Mouse (Mus musculus): ENCODE measurements around the gene Trib2. TPM values are rescaled to one million over a fixed set of nuclear protein-coding genes. Genes with fewer than 3 reads are reported as not detected.

The Trib2 gene
- polyA plus RNA-seq, 1 experiment from 2014 or later, result 50.4 TPM

GRCm38 (mm10) chr12:15758866-15759265 lies 57.9 kb downstream of the Trib2 start:
- H3K36me3 ChIP-seq, result no peaks in the 10 kb centered on the region
- 44% methylated on average over 2 of the region's 2 CpGs for WGBS
- no peak overlapping the region for H3K4me3 ChIP-seq (replicated peaks)
- H3K9me3 ChIP-seq (replicated peaks), result no peaks in the 10 kb centered on the region
- no peak overlapping the region for H3K4me2 ChIP-seq (replicated peaks)
- no peak for ATAC-seq (ENCODE audit: insufficient number of reproducible peaks, low FRiP score, low TSS enrichment, low read depth)
- no peak overlapping the region for H3K27ac ChIP-seq (replicated peaks)
- H3K4me1 ChIP-seq, result no peaks in the 10 kb centered on the region
- H3K27me3 ChIP-seq, result no peaks in the 10 kb centered on the region
- no peak overlapping the region for H3K9ac ChIP-seq

- no peak for ATAC-seq (ENCODE audit: insufficient number of reproducible peaks, low FRiP score, low TSS enrichment, low read depth)
- 79% methylated on average over 8 of the region's 8 CpGs for WGBS
- H3K9me3 ChIP-seq (replicated peaks), result no peaks in the 10 kb centered on the region
- H3K36me3 ChIP-seq, result no peaks in the 10 kb centered on the region
- H3K27me3 ChIP-seq, result no peaks in the 10 kb centered on the region
- H3K4me3 ChIP-seq (replicated peaks), result no peak overlapping the region
- H3K4me2 ChIP-seq (replicated peaks), result no peak overlapping the region
- H3K27ac ChIP-seq (replicated peaks), result no peak overlapping the region
- no peaks in the 10 kb centered on the region for H3K4me1 ChIP-seq
- no peak overlapping the region for H3K9ac ChIP-seq
Measured at GRCm38 (mm10) chr12:15757351-15757750, 59.4 kb downstream of the Trib2 start.

GRCm38 (mm10) chr12:15755030-15755690 lies 61.6 kb downstream of the Trib2 start:
- Histone ChIP-seq H3K27me3 (no peaks in the 10 kb centered on the region), H3K4me2 (replicated peaks) (no peak overlapping the region), H3K9me3 (replicated peaks) (no peaks in the 10 kb centered on the region), H3K36me3 (no peaks in the 10 kb centered on the region), H3K4me1 (no peaks in the 10 kb centered on the region), H3K27ac (replicated peaks) (no peak overlapping the region), H3K4me3 (replicated peaks) (no peak overlapping the region), H3K9ac (no peak overlapping the region)
- 37% methylated on average over 2 of the region's 2 CpGs for WGBS
- no peak for ATAC-seq (ENCODE audit: insufficient number of reproducible peaks, low FRiP score, low TSS enrichment, low read depth)

DNA sequence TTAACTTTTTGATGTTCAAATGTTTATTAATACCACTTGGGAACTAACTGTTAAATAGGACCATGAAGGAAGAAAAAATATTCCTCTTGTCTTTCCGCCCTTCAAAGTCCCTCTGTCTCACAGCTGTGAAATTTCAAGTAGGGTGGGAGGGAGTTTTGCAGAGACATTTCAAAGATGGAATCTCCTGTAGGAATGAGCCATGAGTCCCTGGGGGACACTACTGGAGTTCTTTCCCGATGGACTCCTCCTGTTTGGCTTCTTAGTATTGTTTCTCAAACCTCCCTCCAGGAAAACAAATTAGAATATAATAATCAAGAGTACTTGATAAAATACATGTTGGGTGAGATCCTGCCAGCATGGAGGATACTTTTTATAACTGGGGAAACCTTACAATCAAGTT lies 62.1 kb downstream of the Trib2 start:
- Histone ChIP-seq H3K27ac (replicated peaks) (no peak overlapping the region), H3K4me3 (replicated peaks) (no peak overlapping the region), H3K4me2 (replicated peaks) (no peak overlapping the region), H3K9ac (no peak overlapping the region), H3K9me3 (replicated peaks) (no peaks in the 10 kb centered on the region), H3K36me3 (no peaks in the 10 kb centered on the region), H3K27me3 (no peaks in the 10 kb centered on the region), H3K4me1 (0 out of 2 replicates have a peak, but pooled peaks cover 3% of the 10 kb centered on the region)
- 37% methylated on average over 2 of the region's 2 CpGs for WGBS
- ATAC-seq (ENCODE audit: insufficient number of reproducible peaks, low FRiP score, low TSS enrichment, low read depth), result no peak

GRCm38 (mm10) chr12:15749646-15750195 lies 67.0 kb downstream of the Trib2 start:
- Histone ChIP-seq H3K27ac (replicated peaks) (no peak overlapping the region), H3K4me3 (replicated peaks) (no peak overlapping the region), H3K9ac (no peak overlapping the region), H3K4me2 (replicated peaks) (no peak overlapping the region), H3K27me3 (no peaks in the 10 kb centered on the region), H3K9me3 (replicated peaks) (no peaks in the 10 kb centered on the region), H3K4me1 (0 out of 2 replicates have a peak, but pooled peaks cover 3% of the 10 kb centered on the region), H3K36me3 (no peaks in the 10 kb centered on the region)
- ATAC-seq (ENCODE audit: insufficient number of reproducible peaks, low FRiP score, low TSS enrichment, low read depth), result no peak
- WGBS, result 28% methylated on average over 4 of the region's 4 CpGs

GRCm38 (mm10) chr12:15745752-15746151 lies 71.0 kb downstream of the Trib2 start:
- no peak overlapping the region for H3K9ac ChIP-seq
- no peak overlapping the region for H3K27ac ChIP-seq (replicated peaks)
- ATAC-seq (ENCODE audit: insufficient number of reproducible peaks, low FRiP score, low TSS enrichment, low read depth), result no peak
- H3K27me3 ChIP-seq, result no peaks in the 10 kb centered on the region
- H3K9me3 ChIP-seq (replicated peaks), result no peaks in the 10 kb centered on the region
- H3K36me3 ChIP-seq, result no peaks in the 10 kb centered on the region
- H3K4me1 ChIP-seq, result 0 out of 2 replicates have a peak, but pooled peaks cover 3% of the 10 kb centered on the region
- no peak overlapping the region for H3K4me3 ChIP-seq (replicated peaks)
- 58% methylated on average over 10 of the region's 10 CpGs for WGBS
- H3K4me2 ChIP-seq (replicated peaks), result no peak overlapping the region

Small RNAs within 50 kb of the gene (microRNA-seq; reads per million reads assigned to microRNA genes)
- gene Mir6387 (ENCODE audit: borderline number of aligned reads), result not detected

Data from embryonic facial prominence, embryonic 15.5 days (tissue).